Mouse (Mus musculus) fibroblast of lung, adult 2 months (primary cell): ENCODE data around the gene Klf4.

Experiments
- DNase-seq: peaks from one replicate; pipeline ENCODE4 v3.0.0-alpha.2; 2011; ENCODE audit warnings: low read depth

Gene Klf4

GRCm38 (mm10) chr4:55526247-55527115 is 5.8 kb downstream of the Klf4 start:
- no peak for DNase-seq

- DNase-seq, result no peak
Measured at GRCm38 (mm10) chr4:55523921-55524320, 8.3 kb downstream of the Klf4 start.

GRCm38 (mm10) chr4:55517438-55517837 is 14.8 kb downstream of the Klf4 start:
- no peak for DNase-seq

- DNase-seq, result no peak
Measured at GRCm38 (mm10) chr4:55516048-55516447, 16.2 kb downstream of the Klf4 start.

GRCm38 (mm10) chr4:55514733-55515176 is 17.5 kb downstream of the Klf4 start:
- peak; percentile 61 for DNase-seq

- DNase-seq, result no peak
Measured at GRCm38 (mm10) chr4:55513615-55514279, 18.5 kb downstream of the Klf4 start.

- DNase-seq, result no peak
Measured at GRCm38 (mm10) chr4:55511389-55511788, 20.9 kb downstream of the Klf4 start.

- DNase-seq, result no peak
Measured at GRCm38 (mm10) chr4:55508712-55509111, 23.6 kb downstream of the Klf4 start.

GRCm38 (mm10) chr4:55498621-55499020 is 33.6 kb downstream of the Klf4 start:
- no peak for DNase-seq

- DNase-seq, result no peak
Measured at GRCm38 (mm10) chr4:55496416-55496815, 35.9 kb downstream of the Klf4 start.

GRCm38 (mm10) chr4:55493261-55493660 is 39.0 kb downstream of the Klf4 start:
- DNase-seq, result no peak

- peak; percentile 63 for DNase-seq
Measured at GRCm38 (mm10) chr4:55489328-55489727, 42.9 kb downstream of the Klf4 start.

- DNase-seq, result no peak
Measured at GRCm38 (mm10) chr4:55488604-55489003, 43.7 kb downstream of the Klf4 start.

GRCm38 (mm10) chr4:55480322-55480767 is 51.9 kb downstream of the Klf4 start:
- DNase-seq, result no peak

GRCm38 (mm10) chr4:55478333-55478732 is 53.9 kb downstream of the Klf4 start:
- DNase-seq, result no peak

- no peak for DNase-seq
Measured at GRCm38 (mm10) chr4:55477933-55478332, 54.3 kb downstream of the Klf4 start.

- no peak for DNase-seq
Measured at GRCm38 (mm10) chr4:55477210-55477759, 55.0 kb downstream of the Klf4 start.
